Mouse (Mus musculus) T-helper 17 cell (primary cell): ENCODE measurements around the gene Styx.

Experiments
- in situ Hi-C, 2 experiments: fragments of 300-600 bp; cut with MboI, MseI; formaldehyde crosslinking; loops; 1 replicate in 1 of 2; 2 replicates in 1 of 2; pipeline ENCODE4 v1.15.1; 2025; ENCODE audit warnings: high pct_unique_total_duplicates in 2 of 2

Styx gene

DNA sequence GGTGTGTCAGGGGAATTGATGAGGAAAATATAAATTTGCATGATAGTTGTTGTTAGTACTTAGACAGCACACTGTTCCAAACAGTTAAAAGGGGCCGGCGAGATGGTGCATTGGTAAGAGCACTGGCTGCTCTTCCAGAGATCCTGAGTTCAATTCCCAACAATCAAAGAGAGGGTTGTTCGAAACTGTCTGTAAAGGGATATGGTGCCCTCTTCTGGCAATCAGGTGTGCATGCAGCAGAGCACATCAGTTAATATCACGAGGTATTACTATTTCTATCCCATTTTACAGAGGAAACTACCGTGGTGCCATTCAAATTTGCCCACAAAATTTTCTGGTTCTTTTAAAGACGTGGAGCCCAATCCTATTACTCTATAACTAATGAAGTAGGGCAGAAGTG, 83.3 kb downstream of the Styx start:
- in situ Hi-C loops, result no loop called here

DNA sequence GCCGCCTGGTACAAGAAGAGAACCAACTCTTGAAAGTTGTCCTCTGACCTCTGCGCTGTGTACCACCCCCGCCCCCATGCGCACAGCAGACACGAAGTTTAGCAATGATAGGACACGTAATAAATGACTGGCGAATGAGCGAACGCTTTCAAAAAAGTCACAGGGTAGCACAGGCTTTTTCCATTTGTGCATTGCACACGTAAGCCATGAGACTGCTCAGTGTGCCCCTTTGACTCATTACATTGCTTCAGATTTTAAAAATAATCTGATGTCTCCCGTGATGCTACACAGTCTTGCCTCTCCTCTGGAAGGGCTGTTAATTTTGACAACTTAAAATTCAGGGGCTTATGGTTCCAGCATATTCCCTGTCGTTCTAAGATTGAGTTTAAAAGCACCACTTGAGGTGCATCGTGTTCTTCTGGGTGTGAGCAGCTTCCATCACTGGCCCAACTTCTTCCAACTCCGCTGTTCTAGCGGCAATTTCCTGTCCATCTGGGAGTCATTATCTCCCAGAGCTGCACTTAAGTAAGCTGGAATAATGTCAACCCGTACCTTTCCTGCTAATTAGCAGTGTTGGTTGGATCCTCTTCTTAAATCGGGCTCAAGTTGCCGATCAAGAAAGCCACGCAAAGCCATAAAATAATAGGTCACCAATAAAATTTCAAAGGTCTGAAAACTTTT, 87.5 kb downstream of the Styx start:
- in situ Hi-C loops, result no loop called here

DNA sequence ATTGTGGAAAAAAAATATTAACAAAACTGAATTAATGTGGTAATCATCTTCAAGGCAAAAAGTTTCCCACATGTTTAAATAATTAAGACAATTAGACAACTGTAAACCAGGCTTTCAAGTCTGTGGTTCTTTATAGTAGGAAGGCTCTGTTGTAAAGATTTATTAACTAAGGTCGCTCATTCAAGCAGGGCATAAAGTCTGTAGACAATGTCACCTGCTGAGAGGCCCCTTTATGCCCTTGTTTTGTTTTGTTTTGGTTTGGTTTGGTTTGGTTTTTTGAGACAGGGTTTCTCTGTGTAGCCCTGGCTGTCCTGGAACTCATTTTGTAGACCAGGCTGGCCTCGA, 88.0 kb downstream of the Styx start:
- in situ Hi-C loops, result no loop called here

DNA sequence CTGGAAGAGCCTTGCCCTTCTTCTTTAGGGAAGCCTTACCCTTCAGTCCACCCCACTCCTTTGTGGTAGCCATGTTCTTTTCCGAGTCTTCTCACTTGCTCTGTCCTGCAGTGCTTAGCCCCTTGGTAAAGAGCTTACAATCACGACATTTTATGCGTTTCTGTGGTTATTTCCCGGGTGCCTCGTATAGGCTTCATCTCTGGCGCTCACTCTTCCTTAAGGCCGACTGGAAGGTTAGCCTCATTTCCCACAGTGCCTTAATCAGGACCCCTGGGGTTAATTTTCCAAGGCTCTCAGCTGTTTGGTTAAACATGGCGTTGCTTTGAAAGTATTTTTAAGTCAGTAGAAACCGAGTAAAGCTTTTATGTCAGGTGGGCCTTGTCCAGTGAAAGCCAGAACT, 88.5 kb downstream of the Styx start:
- in situ Hi-C loops, result no loop called here

DNA sequence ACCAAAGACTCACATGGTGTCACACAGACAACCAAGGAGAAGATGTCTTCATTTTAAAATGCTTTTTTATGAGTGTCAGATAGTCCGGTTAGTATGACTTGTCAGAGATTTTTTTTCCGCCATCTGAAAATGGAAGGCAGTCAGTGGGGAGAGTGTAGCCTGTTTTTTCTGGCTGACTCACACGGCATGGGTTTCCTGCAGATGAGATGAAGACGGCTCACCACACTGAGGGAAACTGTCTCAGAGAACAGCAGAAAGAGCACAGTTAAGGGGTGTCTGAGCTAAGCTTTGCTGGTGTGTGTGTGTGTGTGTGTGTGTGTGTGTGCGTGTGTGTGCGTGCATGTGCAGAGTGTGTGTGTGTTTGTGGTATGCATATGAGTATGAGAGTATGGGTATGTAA, 90.4 kb downstream of the Styx start:
- in situ Hi-C loops, result no loop called here

DNA sequence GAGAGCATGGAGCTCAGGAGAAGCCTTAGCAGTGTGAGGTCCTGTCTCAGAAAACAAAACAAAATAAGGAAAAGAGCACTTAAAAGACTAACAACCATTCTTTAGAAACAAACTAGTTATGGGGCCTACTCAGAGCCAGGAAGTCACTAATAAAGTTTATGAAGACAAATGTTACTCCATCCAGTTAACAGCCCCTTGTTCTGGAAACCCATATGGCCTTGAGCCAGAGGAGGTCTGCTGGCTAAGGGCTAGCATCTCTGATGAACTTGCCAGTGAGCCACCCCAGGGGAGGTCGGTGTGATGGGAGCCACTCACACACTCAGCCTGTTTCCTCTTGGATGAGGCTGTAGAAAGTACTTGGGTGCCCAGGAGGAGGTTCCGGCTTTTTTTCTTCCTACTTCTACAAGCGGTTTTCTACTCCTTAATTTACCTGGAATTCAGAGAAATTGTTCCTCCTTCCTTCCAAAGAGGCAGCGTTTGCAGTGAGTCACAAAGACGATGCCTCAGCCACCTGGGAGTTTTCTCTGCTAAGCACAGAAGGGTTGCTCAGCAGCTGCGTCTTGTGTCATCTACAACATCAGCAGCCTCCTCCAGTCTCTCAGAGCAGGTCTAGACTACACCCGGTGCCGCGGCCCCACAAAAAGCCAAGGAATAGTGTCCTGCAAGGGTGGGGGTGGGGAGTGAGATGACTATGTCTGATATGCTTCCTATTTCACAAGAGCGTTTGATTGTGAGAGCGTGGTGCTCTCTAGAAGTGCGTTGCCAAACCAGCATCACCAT, 92.1 kb downstream of the Styx start:
- in situ Hi-C loops, result no loop called here

DNA sequence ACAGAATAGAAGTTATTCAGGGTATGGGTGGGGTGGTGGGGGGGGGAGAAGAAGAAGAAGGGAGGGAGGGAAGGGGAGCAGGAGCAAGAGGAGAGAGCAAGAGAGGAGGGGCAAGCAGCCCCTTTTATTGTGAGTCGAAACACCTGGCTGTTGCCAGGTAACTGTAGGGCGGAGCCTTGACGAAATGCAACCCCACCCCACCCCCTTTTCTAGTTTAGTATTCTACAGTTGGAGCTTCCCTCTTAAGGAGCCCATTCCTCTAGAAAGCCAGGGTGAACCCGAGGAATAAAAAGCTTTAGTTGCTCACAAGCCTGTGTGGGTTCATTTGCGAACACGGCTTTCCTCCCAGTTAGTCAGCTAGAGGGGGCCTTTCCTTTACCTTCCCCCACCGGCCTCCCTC, 94.0 kb downstream of the Styx start:
- in situ Hi-C loops, result no loop called here

DNA sequence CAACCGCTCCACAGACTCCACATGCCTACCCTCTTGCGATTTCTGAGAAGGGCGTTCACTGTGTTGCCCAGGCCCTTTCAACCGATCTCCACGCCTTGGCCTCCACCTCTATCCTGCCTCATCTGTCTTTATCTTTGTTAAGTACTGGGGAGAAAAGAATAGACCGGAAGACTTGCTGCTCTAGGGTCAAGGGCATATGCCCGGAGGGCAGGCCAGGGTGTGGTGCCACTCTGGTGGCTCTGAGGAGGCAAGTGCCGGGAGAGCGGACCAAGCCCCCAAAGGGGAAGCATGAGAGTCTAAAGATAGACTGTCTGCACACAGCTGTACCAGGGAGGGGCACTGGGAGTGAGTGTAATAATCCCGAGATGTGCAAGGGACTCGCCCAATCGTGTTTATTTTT, 94.6 kb downstream of the Styx start:
- in situ Hi-C loops, result no loop called here

DNA sequence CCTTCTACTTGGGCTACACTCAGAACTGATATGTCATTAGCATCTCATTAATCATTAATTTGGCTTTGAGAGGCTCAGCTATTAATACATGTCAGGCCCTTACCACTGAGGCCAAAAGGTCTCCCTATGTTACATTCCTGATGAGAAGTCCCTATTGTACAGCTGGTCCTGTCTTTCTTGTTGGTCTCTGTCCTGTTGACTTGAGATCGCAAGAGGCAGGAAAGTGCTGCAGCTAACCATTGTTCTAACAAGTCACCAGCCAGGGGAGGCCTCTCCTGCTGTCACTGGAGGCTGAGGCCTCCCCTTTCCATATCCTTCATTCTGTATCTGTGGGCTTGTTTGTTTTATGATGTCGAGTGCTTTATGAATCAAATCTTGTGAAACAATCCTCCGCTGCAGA, 95.9 kb downstream of the Styx start:
- in situ Hi-C loops, result no loop called here

DNA sequence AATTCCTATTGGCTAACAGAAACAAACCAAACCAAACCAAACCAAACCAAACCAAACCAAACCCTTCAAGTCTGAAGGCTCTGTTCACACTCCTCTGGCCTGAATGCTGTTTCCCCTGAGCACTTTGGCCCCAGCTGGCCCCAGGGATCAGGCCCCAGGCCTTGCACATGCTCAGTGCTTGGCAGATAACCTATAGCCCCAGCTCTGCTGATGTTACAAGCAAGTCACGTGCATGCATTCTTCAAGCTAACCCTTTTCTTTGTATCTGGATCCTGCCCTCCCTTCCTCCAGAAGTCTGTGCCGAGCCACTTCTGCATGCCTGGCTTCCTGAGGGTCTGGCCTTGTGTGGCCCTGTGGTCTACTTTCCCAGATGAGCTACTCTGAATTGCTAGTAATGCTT, 100.2 kb downstream of the Styx start:
- in situ Hi-C loops, result no loop called here

DNA sequence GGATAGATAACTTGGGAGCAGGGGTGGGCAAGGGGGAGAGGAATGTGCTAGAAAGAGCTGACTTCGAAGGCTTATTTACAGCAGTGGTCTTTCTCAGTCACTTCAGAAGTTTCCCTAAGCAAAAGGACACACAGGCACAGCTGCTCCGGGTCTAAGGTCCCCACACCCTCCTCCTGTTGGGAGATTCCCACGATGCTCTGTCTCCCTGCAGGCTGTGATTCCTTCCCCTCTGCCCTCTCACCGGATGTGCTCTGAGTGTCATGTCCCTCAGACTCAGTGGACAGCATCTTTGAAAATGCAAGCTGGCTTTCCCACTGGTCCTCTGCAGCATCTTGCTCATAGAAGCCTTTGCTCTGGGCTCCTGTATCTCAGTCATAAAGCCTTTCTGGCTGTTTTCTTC, 101.3 kb downstream of the Styx start:
- in situ Hi-C loops, result no loop called here

DNA sequence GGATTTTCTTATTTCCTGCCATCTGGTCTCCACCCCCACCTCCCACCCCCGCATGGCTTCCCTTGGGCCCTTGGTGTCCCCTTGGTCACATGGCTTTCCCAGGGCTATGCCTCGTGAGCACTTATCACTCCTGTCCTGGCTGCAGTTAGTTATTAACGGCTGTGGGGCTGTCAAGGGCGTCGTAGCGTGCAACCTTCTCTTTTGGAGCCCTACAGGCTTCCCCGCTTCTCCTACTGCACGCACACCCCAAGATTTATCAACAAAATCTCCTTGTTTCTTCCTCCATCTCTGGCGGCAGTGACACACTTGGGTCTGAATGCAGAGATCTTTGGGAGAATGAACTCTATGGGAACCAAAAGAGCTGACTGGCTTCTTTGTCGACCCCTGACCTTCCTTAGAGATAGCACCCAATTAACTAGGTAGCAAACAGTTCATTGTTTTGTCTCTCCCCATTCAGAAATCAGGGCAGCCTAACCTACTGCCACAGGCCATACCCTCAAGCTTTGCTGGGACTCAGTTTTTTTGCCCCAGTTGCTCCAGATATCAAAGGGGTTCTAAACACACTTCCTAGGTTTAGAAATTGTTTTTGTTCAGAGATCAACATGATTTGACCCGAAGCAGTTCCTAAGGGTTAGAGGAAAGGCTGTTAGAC, 102.1 kb downstream of the Styx start:
- in situ Hi-C loops, result no loop called here

DNA sequence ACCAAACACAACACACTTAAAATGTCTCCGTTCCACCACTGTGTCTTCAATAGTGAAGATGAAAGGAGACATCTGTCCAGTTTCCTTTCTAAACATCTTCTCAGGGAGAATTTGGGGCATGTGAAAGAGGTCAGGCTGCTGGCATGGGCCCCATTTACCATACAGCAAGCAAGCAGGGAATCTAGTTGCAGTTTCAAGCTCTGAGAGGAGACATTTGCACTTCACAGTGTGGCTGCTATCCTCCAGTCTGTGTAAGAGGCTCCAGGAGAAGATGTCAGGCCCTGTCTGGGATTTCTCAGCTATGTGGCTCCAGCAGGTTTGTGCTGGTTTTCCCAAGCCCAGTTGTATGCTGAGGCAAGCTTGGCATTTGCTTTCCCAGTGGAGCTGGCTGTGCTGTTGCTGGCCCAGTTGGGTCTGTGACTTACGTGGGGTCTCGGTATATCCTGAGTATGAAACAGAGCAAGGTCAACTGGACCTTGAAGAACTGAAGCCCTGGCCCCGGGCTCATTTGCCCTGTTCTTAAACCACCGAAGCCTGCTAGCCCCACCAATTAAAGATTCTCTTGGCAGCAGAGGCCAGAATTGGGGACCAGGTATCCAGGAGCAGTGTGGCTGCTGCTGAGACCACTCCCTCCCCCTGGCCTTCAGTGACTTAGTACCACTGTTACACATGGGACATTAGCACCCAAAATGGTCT, 102.8 kb downstream of the Styx start:
- in situ Hi-C loops, result no loop called here

DNA sequence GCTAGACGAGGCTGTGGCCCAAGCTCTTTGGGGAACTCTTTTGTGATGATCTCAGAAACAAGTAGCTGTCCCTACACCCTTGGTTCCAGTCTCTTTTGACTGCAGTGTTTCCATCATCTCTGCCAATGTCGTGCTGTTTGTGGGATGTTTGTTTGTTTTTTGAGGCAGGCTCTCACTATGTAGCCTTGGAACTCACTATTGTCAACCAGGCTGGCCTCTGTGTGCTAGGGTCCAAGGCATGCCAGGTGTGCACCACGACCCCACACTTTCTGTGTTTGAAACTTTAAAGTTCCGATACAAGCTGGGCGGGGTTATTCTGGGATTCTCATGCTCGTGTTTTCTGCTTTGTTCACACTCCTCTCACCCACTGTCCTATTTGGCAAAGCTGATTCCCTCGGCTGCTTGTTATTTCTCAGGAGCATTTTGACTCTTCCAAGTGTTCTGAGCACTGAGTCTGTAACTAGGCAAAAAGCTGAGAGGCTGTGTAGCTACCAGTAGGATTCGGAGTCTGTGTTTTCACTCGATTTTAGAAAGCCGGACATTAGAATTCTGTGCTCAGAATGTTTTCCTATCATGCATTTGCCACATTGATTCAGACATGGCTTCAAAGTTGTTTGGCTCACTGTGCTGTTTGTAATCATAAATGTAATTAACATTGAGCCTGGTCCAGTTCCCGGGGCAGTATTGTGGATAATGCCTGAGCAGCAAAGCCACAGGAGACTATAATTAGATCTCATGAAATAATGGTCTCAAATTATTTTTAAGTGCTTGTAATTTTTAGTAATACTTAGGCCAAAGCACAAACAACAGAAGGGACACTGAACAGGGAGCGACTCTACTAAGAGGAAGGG, 105.0 kb downstream of the Styx start:
- in situ Hi-C loops, result no loop called here

DNA sequence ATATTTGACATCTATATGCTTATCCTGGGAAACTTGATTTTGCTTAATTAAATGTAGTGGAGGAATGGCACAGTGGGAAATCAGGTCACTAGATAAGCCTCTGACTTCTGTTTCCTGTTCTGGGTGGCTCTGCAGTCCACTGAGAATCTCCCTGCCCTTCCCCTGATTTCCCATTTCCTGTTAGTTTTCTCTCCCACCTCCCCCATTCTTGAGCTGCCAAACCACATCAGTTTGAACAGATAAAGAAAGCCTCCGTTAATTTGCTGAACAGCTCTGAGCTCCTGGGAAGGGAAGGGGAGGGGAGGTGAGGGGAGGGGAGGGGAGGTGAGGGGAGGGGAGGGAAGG, 105.6 kb downstream of the Styx start:
- in situ Hi-C loops, result no loop called here

DNA sequence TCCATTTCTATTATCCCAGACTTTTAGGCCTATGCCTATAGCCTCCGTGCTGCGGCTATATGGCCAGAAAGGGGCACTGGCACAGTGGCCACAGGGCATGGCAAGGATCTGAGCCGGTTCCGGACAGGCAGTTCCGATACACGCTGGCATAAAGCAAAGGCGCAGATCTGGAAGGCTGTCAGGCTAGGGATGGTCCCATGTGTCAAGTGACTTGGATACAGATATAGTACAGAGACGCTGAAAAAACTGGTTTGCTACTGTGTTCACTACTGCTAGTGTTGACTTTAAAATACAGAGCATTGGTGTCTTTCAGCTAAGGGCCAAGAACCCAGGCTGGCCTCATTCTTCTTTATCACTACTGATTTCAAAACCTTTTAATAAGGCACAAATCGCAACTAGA, 106.1 kb downstream of the Styx start:
- in situ Hi-C loops, result no loop called here

DNA sequence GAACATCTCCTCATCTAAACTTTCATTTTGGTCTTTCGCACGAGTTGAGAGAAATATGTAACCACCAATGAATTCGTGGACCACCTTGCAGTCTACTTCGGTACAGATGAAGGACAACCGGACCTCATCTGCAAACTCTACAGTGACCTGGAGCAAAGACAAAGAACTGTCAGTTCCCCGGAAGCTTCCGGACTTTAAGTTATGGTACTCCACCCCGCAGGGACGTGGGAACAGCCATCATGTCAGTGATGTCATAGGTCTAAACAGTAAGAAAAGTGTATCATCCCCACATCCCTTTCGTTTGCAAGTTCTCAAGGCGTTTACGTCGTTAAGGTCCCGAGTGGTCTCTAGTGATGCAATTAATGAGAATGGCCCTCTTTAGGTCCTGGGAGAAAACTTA, 109.0 kb downstream of the Styx start:
- in situ Hi-C loops, result no loop called here

DNA sequence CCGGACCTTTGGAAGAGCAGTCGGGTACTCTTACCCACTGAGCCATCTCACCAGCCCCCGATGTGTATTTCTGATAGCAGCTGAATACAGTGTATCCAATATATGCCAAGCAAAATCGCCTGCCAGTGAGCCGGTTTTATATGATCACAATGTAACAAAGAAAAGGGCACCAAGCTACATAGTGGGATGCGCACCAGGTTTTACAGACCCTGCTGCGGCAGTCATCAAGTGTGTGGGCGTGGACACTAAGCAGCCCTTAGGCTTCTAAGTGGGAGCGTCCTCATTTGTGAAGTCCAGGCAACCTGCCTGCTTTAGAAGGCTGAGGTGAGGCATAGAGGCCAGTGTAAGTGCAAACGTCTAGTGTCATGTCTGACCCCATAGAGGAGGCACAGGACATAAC, 109.6 kb downstream of the Styx start:
- in situ Hi-C loops, result no loop called here

DNA sequence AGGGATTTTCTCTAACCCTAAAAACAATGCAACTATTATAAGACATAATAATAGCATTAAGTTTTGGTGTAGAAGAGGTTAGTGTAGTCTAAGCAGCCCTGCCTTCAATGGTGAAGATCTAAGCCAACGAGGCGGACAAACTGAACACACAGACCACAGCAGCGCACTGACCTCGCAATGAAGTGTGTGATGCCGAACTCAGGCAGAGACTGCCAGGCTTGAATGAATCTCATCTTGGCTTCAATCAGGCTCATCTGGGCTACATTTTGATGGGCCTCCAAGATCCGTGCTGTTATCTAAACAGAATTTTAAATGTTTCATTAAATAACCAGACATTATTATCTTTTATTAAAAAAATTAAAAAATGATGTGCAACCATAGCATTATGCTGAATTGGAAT, 111.1 kb downstream of the Styx start:
- in situ Hi-C loops, result no loop called here

DNA sequence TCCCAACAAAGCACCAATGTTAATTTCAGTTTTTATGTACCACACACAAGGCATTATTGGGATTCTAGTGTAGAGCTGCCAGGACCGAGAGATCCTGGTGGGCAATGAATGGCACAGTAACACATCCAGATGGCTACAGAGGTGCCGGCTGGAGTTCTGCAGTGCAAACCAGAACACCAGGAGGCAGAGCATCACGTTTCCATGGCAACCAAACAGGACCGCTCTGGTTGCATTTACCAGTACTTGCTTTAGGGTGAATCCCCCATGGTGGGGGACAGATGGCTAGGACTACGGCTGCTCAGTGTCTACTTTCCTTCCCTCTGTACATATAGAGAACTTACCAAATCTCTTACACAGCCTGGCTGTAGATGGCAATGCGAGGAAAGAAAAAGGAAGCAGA, 111.5 kb downstream of the Styx start:
- in situ Hi-C loops, result no loop called here

DNA sequence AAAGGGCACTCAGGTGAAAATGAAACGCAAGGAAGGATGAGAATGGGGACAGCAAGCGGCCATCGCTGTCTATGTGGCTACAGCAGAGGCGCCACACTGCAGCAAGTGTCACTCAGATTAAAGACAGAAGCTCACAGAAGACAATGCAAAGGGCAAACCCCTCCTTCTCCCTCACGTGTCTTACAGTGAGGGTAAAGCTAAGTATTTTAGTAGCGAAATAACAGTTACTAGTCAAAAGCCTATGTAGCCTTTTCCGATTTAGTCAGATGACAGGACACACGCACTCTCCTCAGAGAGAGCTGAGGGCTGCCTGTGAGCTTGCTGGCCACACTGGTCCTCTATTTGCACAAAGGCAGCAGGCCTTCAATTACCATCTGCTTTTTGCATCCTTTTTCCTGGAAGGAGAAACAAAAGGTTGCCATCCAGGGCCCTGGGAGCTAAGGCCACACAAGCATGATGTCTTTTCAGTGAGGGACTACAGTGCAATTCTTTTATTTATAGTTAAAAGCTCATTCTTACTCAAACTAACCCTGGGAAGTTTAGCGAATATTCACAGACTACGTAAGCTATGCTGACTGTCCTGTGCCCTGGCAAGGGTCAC, 112.1 kb downstream of the Styx start:
- in situ Hi-C loops, result no loop called here
